Mouse (Mus musculus) activated CD4-positive, CD25-positive, alpha-beta regulatory T cell, adult 4 months (primary cell): ENCODE data around the gene Endou. TPM values are rescaled to one million over a fixed set of nuclear protein-coding genes. Genes with fewer than 3 reads are reported as not detected.

Experiments used
- ATAC-seq: one replicate; pipeline ENCODE4 v1.8.0; 2017
- polyA plus RNA-seq, 2 experiments: library from polyadenylated mRNA; unstranded; fragments of 100-300 nt; shearing (Covaris generic); gene quantifications; one replicate each; pipeline ENCODE4 v1.2.1; 2017

The Endou gene
- polyA plus RNA-seq, 2 experiments from 2014 or later = 0.33 TPM; not detected in 1

DNA sequence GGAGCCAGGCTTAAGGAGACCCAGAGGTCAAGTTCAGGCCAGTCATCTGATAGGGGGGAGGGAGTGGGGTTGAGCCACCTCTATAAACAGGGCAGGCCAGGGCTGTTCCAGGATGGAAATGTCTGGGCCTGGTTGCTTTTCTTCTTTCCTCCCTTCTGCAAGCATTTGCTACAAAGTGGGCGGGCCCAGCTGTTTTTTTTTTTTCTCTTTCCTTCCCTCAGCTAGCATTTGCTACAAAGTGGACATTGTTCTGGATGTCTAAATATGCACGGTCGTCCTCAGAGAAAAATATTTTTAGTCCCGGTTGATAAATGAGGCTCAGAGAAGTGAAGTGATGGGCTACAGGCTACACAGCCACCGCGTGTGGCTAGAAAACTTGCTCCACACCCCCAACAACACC, 23.3 kb upstream of the Endou start:
- no peak for ATAC-seq

DNA sequence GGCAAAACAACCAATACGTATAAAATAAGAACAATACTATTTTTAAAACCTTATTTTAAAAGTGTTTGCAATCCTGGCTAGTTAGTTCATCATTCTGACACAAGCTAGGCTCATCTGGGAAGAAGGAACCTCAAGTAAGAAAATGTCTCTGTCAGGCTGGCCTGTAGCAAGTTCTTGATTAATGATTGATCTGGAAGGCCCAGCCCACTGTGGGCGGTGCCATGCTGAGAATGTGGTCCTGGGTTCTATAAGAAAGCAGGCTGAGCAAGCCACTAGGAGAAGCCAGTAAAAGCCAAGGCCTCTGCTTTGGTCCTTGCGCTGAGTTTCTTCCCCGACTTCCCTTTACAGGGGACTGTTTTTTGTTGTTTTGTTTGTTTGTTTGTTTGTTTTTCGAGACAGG, 21.4 kb upstream of the Endou start:
- no peak for ATAC-seq

DNA sequence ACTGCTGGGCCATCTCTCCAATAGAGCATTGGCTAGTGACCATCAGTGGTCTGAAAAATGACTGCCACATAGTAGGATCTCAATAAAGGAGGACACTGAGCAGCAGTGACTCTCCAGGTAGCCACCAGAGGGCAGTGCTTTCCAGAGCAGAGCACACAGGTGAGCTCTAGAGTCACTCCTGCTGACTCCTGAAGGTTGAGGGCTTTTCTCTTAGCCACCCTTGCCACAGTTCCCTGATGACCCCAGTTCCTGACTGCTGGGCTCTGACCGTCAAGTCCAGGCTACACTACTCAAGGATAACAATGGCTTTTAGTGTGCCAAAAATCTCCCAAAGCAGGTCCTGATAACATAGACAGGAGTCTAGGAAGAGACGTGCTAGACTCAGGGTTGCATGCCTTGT, 20.5 kb upstream of the Endou start:
- ATAC-seq = peak; percentile 52

DNA sequence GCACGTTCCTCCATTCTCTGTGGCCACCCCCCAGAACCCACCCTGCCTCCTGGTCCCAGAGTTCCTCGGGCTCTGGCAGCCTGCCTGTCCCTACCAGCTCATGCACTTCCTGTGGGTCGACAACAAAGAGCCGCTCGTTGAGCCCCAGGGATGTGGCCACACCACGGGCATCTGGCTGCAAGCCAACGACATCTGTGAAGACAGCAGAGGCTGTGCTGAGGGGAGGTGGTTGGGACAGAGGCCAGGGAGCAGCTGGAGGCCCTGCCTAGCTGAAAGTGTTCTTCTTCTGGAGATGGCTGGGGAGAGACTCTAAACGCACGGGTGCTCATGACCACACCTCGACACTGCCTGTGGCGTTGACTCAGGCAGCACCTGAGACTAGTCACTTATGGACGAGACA, 19.6 kb upstream of the Endou start:
- no peak for ATAC-seq

DNA sequence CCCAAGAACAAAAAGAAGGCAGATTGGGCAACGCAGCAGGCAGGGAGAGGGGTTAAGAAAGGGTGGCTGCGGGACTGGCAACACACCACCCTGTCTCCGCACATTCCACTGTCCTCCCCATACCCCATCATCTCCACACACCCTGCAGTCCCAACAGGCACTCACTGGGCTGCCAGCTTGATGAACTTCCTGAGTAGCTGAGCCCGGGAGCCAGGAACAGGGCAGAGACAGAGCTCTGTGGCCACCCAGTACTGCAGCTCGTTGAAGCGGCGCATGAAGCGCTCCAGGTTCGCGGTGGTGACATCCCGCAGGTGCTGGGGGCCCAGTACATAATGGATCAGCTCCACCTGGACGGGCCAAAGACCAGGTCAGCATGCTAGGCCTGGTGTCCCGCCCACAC, 18.7 kb upstream of the Endou start:
- ATAC-seq = no peak

DNA sequence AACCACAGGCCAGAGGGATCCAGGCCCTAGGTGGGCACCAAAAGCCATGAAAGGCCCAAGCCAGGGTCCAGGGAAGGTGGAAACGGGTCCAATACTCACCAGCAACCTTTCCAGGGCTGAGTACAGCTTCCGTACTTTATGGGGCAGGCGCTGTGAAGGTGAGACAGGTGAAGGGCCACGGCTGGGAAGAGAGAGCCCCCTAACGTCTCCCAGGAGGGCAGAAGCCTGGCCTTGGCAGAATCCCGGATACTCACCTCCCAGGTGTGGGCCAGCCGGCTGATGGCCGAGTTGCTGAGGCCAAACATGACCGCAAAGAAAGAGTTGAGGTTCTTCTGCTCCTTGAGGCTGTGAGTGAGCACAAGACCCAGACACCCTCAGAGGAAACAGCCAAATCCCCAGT, 18.3 kb upstream of the Endou start:
- ATAC-seq = no peak

DNA sequence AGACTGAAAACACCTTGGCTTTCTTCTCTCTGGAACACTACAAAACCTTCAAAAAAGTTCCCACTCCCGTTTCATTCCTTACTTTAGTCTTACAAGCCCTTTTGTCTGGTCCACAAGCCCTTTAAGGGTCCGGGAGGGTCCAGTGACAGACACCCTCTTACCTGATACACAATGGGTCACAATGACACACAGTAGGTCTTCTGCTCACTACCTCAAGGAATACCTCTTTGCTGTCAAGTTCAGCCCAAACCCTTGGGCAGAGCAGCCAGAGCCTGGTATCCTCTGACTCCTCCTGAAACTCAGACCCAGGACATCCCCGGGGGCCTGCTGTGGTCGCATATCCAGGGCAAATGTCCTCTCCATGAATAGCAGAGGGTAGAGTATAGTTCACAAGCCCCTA, 17.8 kb upstream of the Endou start:
- ATAC-seq = no peak

DNA sequence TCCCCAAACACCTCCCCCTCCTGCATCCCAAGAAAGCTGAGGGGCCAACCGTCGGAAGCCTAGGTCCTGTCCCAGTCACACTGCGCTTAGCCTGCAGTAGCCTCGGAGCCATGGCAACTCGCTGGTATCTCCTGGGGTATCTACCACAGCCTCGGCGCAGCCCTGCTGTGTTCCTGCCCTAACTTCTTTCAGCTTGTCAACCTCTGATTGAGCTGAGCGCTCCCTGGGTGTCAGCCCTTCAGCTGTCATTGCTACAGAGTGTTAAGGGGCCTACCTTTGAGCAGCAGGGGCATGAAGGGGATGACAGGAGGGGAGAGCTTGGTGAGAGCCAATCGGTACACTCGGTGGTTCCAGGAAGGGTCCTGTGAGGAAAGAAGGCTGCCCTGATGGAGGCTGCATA, 17.2 kb upstream of the Endou start:
- ATAC-seq = no peak

DNA sequence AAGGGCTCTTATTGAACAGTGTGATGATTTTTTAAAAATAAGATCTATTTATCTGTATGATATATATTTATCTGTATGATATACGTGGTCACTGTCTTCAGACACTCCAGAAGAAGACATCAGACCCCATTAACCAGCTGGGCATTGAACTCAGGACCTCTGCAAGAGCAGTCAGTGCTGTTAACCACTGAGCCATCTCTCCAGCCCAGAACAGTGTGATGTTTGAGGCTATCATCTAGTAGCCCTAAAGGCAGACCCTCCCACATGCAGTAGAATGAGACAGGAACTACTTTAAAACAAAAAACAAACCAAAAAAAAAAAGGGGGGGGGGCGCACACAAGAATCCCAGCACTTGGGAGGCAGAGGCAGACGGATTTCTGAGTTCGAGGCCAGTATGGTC, 16.3 kb upstream of the Endou start:
- no peak for ATAC-seq

DNA sequence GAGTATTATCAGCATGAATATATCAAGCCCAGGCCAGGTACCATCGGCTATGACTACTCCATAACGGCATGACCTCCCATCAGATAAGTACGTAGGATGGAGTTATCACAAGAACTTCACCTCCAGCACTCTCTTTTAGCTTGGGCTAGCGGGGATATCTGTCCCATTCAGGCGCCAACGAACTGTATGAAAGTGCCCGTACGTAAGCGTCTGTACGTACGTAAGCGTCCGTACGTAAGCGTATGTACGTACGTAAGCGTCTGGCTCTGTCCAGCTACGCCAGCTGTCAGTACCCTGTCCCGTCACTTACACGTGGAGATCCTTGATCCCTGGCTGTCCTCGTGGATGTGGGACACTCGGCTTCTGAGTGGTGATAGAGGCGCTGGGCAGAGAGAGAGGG, 15.6 kb upstream of the Endou start:
- ATAC-seq = no peak

DNA sequence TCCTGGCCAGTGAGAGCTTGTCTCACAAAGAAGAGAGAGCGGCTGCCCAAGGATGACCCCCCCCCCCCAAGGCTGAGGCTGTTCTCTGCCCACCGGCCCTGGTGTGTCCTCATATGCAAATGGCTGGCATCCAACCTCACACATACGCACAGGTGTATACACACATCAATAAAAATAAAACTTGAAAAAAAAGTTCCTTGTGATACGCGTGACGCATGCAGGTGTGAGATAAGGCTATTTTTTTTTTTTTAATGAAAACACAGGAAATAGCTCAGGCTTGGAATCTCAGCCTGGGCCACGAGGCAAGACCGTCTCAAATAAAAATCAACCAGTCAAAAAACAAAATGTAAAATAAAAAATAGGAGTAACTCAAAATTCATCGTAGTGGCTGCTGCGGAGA, 15.1 kb upstream of the Endou start:
- no peak for ATAC-seq

DNA sequence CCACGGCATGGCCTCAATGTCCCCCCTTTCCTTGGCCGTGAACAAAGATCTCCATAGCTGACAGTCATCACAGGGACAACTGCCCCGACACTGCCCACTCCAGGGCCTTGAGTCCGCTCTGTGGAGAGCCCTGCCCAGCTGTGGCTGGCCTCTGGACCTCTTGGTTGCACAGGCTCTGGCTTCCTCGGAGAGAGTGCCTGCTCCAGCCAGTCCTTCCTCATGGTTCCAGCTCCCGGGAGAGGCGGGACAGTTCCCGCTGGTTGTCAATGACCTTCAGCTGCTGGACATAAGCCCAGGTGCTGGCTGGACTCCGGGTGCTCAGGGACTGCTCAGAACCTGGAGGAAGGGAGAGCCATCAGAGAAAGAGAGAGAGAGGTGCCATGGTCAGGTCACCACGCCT, 14.2 kb upstream of the Endou start:
- ATAC-seq = no peak

DNA sequence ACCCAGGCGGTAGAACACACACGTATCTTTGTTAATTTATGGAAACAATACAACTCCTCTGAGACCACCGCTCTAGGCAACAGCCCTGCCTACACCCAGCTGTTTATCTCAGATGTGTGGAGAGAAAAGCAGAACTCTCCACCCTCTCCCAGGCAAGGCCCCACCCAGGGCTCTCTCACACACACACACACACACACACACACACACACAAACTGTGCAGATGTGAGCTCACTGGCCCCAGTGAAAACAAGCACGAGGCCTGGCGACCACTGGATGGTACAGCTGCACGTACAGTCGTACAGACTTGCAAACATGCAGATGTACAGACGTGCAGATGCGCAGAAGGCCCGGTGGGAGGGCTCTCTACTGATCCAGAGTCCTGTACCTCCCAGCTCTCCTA, 13.8 kb upstream of the Endou start:
- no peak for ATAC-seq

DNA sequence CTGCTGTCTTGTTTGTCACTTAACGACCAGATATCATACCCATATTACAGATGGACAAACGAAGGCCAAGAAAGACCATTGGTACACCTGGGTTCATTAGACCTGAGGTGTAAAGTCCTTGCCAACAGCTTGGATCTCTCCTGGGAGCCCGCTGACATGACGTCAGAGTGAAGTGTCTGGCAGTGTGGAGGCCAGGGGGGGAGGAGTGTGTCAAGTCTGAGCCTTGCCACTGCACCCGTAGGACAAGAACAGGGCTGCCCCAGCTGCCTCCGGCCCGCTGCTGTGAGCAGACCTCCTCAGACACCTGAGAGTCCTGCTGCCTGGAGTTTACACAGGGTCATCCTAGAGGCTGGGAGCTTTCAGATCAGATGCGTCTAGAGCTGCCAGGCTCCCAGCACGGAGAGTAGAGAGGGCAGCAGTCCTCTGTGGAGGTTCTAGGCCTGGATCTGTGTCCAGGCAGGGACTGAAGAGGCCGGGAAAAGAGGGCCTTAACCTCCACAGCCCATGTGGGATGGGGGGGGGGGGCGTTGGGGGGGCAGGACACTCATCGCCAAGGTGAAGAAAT, 12.9 kb upstream of the Endou start:
- no peak for ATAC-seq

DNA sequence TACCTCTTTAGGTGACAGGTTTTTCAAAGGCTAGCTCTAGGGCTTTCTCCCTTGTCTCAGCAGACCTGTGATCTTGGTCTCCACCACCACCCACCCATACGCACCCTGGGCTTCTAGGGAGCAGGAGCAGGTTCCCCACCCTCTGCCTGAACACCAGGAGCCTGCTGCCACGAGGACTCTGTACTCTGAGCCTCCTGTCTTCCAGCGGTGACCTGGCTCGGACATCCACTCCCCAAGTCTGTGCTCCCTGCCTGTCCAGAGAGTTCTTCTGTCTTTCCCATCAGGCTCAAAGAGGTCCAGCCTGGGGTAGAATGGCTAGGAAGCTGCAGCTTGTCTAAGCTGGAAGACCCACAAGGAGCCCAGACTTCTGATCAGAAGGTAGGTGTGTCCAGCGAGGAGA, 12.1 kb upstream of the Endou start:
- no peak for ATAC-seq

DNA sequence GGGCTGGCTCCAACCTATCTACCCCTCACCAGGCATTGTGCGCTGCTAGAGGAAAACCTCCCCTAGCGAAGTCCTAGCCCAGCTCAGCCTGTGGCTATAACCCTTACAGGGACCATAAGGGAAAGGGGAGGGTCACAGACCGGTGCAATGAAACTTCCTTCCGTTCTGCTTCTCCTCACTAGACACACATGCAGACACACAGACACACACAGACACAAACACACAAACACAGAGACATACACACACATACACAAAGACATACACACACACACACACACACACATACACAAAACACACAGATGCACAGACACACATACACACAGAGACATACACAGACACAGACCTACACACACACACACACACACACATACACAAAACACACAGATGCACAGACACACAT, 11.5 kb upstream of the Endou start:
- ATAC-seq = no peak

DNA sequence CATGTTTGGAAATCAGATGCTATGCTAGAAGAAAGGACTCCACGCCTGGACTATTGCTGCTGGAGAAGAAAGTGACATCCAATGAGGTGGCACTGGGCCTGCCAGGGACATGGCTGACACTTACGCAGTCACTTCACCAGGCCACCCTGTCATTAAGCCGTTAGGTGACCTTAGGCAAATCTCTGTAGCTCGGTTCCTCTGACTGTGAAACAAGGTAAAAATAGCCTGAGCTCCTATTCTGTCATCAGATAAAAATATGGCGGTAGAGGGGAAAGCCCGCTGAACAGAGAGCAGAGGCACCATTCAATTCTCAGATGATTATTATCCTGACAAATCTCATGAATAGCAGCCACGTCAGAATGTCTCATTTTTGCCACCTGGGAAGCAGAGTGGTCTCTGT, 10.9 kb upstream of the Endou start:
- ATAC-seq = no peak

DNA sequence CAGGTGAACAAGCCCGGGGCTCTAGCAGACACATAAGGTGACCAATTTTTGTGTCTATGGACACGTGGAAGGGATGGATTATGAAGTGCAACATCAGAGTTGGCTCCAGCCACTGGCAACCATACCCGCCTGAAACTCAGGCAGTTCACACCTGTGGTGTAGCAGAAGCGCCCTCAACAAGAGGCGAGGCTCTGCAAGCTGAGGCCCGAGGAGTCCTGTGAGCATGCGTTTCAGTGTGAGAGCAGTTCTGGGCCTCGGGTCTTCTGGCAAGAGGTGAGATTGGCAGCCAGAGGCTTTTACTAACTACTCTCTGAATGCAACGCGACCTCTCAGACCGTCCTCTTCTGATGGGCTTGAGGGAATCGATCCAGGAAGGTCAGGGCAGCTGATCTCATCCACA, 10.5 kb upstream of the Endou start:
- ATAC-seq = no peak

DNA sequence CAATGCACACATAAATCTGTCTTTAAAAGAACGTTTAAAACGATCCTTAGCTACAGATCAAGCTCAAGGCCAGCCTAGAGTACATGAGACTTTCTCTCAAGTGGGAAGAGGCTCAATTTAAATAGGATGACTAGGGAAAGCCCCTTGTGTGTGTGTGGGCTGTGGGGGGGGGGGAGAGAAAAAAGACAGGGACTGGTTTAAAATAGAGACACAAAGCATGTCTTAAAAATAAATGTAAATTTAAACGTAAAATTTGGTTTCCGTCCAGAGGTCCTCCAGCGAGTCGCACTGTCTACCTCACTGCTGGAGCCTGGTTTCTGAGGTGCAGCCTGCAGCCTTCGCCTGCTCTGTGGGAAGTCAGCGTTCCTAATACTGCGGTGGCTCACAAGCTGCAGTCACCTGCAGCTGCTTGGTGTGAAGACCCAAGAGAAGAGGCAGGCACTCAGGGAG, 9.2 kb upstream of the Endou start:
- ATAC-seq = no peak

DNA sequence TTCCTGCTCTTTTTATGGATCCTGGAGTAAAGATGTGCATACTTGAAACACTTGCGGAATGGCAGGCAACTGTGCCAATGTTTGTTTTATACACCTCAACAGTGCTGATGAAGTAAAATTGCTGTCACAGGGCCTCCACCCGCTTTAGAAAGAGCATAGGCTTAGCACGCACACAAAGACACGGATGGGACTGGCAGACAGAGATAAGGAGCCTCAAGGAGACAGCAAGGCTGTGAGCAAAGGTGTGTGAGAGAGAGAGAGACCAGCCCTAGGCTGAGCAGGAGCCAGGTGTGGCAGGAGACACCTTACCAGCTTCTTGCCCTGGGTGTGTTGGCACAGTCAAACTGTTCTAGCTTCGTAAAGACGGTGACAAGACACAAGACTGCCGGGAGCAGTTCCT, 7.8 kb upstream of the Endou start:
- no peak for ATAC-seq

DNA sequence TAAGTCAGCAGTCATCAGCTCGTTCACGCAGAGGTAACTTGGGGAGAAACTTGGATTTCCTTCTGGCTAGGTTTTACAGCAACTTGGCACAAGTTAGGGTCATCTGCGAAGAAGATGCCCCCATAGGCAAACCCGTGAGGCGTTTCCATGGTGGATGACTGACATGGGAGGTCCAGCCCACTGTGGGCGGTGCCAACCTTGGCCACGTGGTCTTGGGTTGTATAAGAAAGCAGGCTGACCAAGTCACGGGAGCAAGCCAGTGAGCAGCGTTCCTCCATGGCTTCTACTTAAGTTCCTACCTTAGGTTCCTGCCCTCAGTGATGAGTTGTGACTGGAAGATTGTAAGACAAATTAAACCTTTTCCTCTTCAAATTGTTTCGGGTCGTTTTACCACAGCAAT, 849 bp upstream of the Endou start:
- no peak for ATAC-seq

DNA sequence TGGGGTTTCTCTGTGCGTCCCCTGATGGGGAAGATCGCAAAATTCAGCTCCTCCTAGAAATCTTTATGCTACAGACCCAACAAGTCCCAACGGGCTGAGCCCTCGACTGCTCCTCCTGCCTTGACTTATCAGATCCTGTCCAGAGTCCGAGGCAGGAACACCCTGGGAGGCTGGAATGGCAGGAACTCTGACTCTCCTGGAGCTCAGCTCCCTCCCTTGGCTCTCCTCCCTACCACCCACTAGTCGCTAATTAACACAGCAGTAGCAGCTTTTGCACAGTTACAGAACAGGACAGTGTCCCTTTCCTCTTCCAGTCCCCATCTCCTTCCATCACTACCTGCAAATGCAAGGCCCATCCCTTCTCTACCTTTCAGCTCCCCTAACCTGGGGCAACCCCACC, 774 bp downstream of the Endou start:
- no peak for ATAC-seq

DNA sequence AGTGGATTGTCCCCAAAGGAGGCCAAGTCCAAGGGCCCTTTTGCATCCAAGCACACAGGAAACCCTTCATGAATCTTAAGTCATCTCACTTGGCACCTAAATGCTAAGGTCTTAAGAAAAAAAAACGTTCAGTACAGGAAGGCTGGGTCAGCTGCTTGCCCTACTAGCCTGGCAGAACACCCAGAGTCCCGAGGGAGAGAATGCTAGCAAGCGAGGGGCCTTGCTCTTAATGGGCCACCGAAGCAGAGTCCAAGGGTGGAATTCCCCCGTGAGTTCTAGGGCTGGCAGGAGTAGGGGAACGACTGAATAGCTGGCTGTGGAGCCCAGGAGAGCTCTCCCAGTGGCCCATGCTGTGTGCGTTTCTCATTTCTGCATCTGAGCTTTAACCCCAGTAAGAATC, 2.3 kb downstream of the Endou start:
- ATAC-seq = no peak

DNA sequence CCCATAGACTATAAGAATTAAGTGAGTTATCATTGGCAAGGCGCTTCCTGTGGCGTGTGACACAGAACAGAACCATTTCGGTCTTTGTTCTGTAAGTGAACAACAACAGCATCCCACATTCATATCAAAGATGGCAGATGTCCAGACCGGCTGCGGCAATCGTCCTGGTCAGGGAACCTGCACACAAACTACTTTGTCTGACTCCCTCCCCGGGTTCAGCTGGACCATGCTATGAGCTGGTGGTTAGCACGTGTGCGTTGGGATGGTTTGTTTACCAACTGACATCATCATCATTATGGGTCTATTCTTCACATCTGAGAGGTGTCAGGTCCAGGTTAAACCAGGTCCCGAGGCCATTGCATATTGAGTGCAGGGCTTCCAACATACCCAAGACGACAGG, 2.7 kb downstream of the Endou start:
- ATAC-seq = no peak

DNA sequence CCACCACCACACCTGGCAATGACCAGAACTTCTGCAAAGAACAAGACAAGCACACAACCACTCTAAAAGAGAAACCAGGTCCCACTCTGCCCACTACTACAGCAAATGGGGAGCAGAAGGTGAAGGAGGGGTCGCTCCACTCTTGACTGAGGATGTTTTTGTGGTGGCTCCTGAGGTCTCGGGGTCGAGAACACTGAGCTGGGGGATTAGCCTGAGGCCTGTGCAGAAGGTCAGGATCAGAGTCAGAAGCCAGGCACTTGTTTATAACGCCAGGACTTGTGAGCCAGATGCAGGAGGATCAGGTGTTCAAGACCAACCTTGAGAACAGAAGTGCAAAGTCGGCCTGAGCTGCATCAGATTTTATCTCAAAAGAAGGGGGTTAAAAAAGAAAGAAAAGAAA, 3.6 kb downstream of the Endou start:
- ATAC-seq = no peak

DNA sequence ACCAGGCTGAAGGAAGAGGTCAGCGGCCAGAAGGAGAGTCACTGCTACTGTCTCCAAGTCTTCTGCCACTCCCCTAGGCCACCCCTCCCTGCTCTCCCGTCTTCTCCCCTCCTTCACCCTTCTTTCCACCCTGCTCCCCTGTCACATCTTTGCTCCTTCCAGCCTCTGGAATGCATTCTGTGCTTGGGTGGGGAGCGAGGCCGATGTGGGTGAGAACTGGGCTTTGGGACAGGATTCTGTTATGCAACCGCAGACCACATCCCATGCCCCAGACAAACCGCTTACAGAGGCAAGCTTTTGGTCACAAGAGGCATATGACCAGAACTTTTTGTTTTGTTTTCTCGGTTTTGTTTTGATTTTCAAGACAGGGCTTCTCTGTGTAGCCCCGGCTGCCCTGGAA, 4.1 kb downstream of the Endou start:
- no peak for ATAC-seq
